Mouse (Mus musculus) kidney, postnatal 0 days (tissue): ENCODE data around the gene Agfg1. TPM values are rescaled to one million over a fixed set of nuclear protein-coding genes. Genes with fewer than 3 reads are reported as not detected.

Source experiments
- ATAC-seq: fragments of 200-750 bp; cut with Nextera tagmentation; replicated peaks from 2 replicates; pipeline ENCODE4 v1.8.0; 2017; ENCODE audit warnings: low read depth, moderate number of reproducible peaks, moderate TSS enrichment, moderate library complexity; ENCODE audit not compliant: low FRiP score
- DNase-seq: peaks from one replicate; pipeline ENCODE4 v3.0.0-alpha.2; 2016; ENCODE audit warnings: low spot score
- H3K27ac ChIP-seq: fragments of 300-500 bp; sonication (generic); 2 replicates; pipeline ENCODE4 v1.5.1; 2014; ENCODE audit warnings: mild to moderate bottlenecking
- H3K27me3 ChIP-seq: fragments of 300-500 bp; sonication (generic); 2 replicates; pipeline ENCODE4 v1.6.1; 2014; ENCODE audit warnings: low read length, mixed read lengths; ENCODE audit not compliant: insufficient read depth
- H3K36me3 ChIP-seq: fragments of 300-500 bp; sonication (generic); 2 replicates; pipeline ENCODE4 v1.6.1; 2014; ENCODE audit warnings: low read length, mixed read lengths; ENCODE audit not compliant: insufficient read depth
- H3K4me1 ChIP-seq: fragments of 300-500 bp; sonication (generic); replicated peaks from 2 replicates; pipeline ENCODE4 v1.6.1; 2014; ENCODE audit warnings: antibody characterized with exemption, low read length, mixed read lengths; ENCODE audit not compliant: insufficient read depth
- H3K4me2 ChIP-seq: fragments of 300-500 bp; sonication (generic); 2 replicates; pipeline ENCODE4 v1.6.1; 2014; ENCODE audit warnings: mild to moderate bottlenecking, low read length, moderate library complexity, mixed read lengths
- H3K4me3 ChIP-seq: fragments of 300-500 bp; sonication (generic); replicated peaks from 2 replicates; pipeline ENCODE4 v1.5.1; 2014; ENCODE audit warnings: low read depth, low read length
- H3K9ac ChIP-seq: fragments of 300-500 bp; sonication (generic); 2 replicates; pipeline ENCODE4 v1.6.1; 2014; ENCODE audit warnings: low read depth, low read length
- H3K9me3 ChIP-seq: fragments of 300-500 bp; sonication (generic); replicated peaks from 2 replicates; pipeline ENCODE4 v1.6.1; 2016; ENCODE audit warnings: low read length, inconsistent platforms, mixed read lengths
- CTCF ChIP-seq: IDR thresholded peaks from 2 replicates; pipeline ENCODE4 v1.5.1; 2016; ENCODE audit warnings: antibody characterized with exemption, low read depth, mild to moderate bottlenecking, moderate library complexity
- WGBS: fragments of 180-500 bp; shearing (Covaris S2); extraction: QIAGEN DNeasy Blood & Tissue Kit; methylation state at CpG from one replicate; pipeline ENCODE4 v1.1.7; 2014; 5-methylcytosine and 5-hydroxymethylcytosine counted together
- microRNA-seq: library from miRNA; unstranded; fragments of <30 nt; microRNA quantifications from one replicate; pipeline ENCODE4, GENCODE M21; 2016
- polyA plus RNA-seq: library from polyadenylated mRNA; unstranded; fragments of >200 nt; fragmentation: Nextera tagmentation; extraction: Ambion mirVana; gene quantifications from 2 replicates; pipeline ENCODE4 v1.2.1, GENCODE M21; 2015

The Agfg1 gene
- polyA plus RNA-seq, 1 experiment from 2014 or later = 23.5 TPM

DNA sequence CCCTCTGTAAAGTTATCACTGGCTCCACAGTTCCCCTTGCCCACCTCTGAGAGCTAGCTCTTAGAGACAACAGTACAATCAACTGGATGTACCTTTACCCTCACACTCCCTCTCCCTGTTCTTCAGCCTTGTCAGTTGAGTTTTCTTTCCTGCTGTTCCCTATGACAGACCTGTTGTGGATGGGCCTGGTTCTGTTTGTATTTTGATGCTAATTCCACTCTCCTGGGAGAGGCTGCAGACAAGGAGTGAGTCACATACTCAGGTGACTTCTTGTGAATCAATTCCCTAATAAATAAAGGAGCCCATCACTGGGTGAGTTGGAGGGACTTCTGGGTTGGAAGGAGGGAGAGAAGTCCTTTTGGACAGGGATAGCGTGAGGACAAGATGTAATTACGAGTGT is 109.3 kb downstream of the Agfg1 start:
- WGBS = 81% methylated on average over 2 of the region's 2 CpGs
- Histone ChIP-seq H3K4me2 (no peak overlapping the region), H3K36me3 (no peaks in the 10 kb centered on the region), H3K4me3 (no peak overlapping the region), H3K27ac (no peak overlapping the region), H3K9ac (no peak overlapping the region), H3K4me1 (no peaks in the 10 kb centered on the region), H3K9me3 (no peaks in the 10 kb centered on the region), H3K27me3 (no peaks in the 10 kb centered on the region)
- ATAC-seq = no peak
- no peak for DNase-seq
- TF ChIP-seq CTCF = no peak

Small RNA genes within 50 kb of the gene (microRNA-seq; reads per million reads assigned to microRNA genes)
- gene Gm22396 = not detected

Other genes with a start within 250 kb of the Agfg1 start
- gene Mff, start 114.6 kb upstream of the Agfg1 start, polyA plus RNA-seq = 268 and 273 TPM in 2 replicates
- 0.53 and 0.61 TPM in 2 replicates for gene Tm4sf20, start 71.0 kb upstream of the Agfg1 start, polyA plus RNA-seq
- gene Gm47791, start 68.2 kb upstream of the Agfg1 start, polyA plus RNA-seq = not detected in 2 replicates
- gene A030005L19Rik, start 73.8 kb downstream of the Agfg1 start, polyA plus RNA-seq = not detected in 2 replicates
- gene A030014E15Rik, start 85.4 kb downstream of the Agfg1 start, polyA plus RNA-seq = not detected in 2 replicates
- gene Gm6217, start 91.9 kb downstream of the Agfg1 start, polyA plus RNA-seq = not detected in 2 replicates
- gene A030003K21Rik, start 103.9 kb downstream of the Agfg1 start, polyA plus RNA-seq = not detected in 2 replicates
- not detected in 2 replicates for gene Gm7544, start 116.5 kb downstream of the Agfg1 start, polyA plus RNA-seq
- not detected in 2 replicates for gene Gm47955, start 120.8 kb downstream of the Agfg1 start, polyA plus RNA-seq
- gene Gm47959, start 161.1 kb downstream of the Agfg1 start, polyA plus RNA-seq = not detected in 2 replicates
- 3.1 and 3.4 TPM in 2 replicates for gene Slc19a3, start 199.0 kb downstream of the Agfg1 start, polyA plus RNA-seq
- not detected in 2 replicates for gene Krtap28-10, start 203.0 kb downstream of the Agfg1 start, polyA plus RNA-seq
- gene Gm47969, start 205.4 kb downstream of the Agfg1 start, polyA plus RNA-seq = not detected in 2 replicates
- gene A030005K14Rik, start 219.9 kb downstream of the Agfg1 start, polyA plus RNA-seq = not detected in 2 replicates
- gene Krtap28-13, start 221.4 kb downstream of the Agfg1 start, polyA plus RNA-seq = not detected in 2 replicates